Mouse (Mus musculus) MEL (cell line): ENCODE measurements around the gene Serpina3j.

ENCODE experiments used
- BHLHE40 ChIP-seq: IDR thresholded peaks from 2 replicates; pipeline ENCODE4 v1.6.1; 2012; ENCODE audit warnings: low read depth, mild to moderate bottlenecking, inconsistent platforms, low read length, improper control_type of control experiment, borderline replicate concordance
- CTCF ChIP-seq, 3 experiments: IDR thresholded peaks in 2 of 3; conservative IDR thresholded peaks in 1 of 3; 2 replicates each; pipeline ENCODE4 v1.5.1; 2011 to 2012; ENCODE audit warnings: low read length in 3 of 3, low read depth in 2 of 3, mild to moderate bottlenecking in 2 of 3, improper control_type of control experiment in 1 of 3, inconsistent platforms in 1 of 3, mixed read lengths in 1 of 3, moderate library complexity in 1 of 3; ENCODE audit not compliant: control insufficient read depth in 1 of 3, insufficient read depth in 1 of 3, poor library complexity in 1 of 3, severe bottlenecking in 1 of 3
- MAFK ChIP-seq: IDR thresholded peaks from 2 replicates; pipeline ENCODE4 v1.6.1; 2011; ENCODE audit warnings: low read depth, mild to moderate bottlenecking, low read length, improper control_type of control experiment, borderline replicate concordance
- MEF2A ChIP-seq: IDR thresholded peaks from 2 replicates; pipeline ENCODE4 v1.6.1; 2014; ENCODE audit warnings: low read depth, mild to moderate bottlenecking, inconsistent platforms, low read length, improper control_type of control experiment; ENCODE audit not compliant: poor library complexity, insufficient replicate concordance, severe bottlenecking; ENCODE audit errors: extremely low read depth
- POLR2A ChIP-seq, 2 experiments: IDR thresholded peaks; 2 replicates each; pipeline ENCODE4 v1.6.1; 2011 to 2012; ENCODE audit warnings: low read length in 2 of 2, mild to moderate bottlenecking in 2 of 2, control low read depth in 1 of 2, improper control_type of control experiment in 1 of 2, low read depth in 1 of 2, moderate library complexity in 1 of 2; ENCODE audit not compliant: control insufficient read depth in 1 of 2, insufficient read depth in 1 of 2, poor library complexity in 1 of 2
- ZKSCAN1 ChIP-seq: IDR thresholded peaks from 2 replicates; pipeline ENCODE4 v1.6.1; 2012; ENCODE audit warnings: low read depth, mild to moderate bottlenecking, inconsistent platforms, low read length, improper control_type of control experiment, moderate library complexity
- ZNF384 ChIP-seq: IDR thresholded peaks from 2 replicates; pipeline ENCODE4 v1.6.1; 2012; ENCODE audit warnings: low read depth, mild to moderate bottlenecking, inconsistent platforms, low read length, improper control_type of control experiment

- TF ChIP-seq CTCF (IDR thresholded peaks at IDR 0.05 in 2 of 3, conservative IDR thresholded peaks at IDR 0.05 in 1 of 3; ENCODE audit: control insufficient read depth in 1 of 3, insufficient read depth in 1 of 3, low read depth in 2 of 3, low read length in 3 of 3, poor library complexity in 1 of 3, severe bottlenecking in 1 of 3), result no peak
- no peak for TF ChIP-seq ZNF384
- TF ChIP-seq POLR2A (IDR thresholded peaks at IDR 0.05; ENCODE audit: control insufficient read depth in 1 of 2, insufficient read depth in 1 of 2, low read depth in 1 of 2, low read length in 2 of 2, poor library complexity in 1 of 2), result no peak
- no peak for TF ChIP-seq BHLHE40
- TF ChIP-seq MEF2A, result no peak
- no peak for TF ChIP-seq ZKSCAN1
- TF ChIP-seq MAFK, result no peak
These were observed 16.3 kb upstream of the Serpina3j start for GRCm38 (mm10) chr12:104298049-104298448.
